Mouse (Mus musculus) retina, adult 2 months (tissue): ENCODE results near the gene Pigb.

Experiments
- DNase-seq: peaks from one replicate; pipeline ENCODE4 v3.0.0-alpha.2; 2012; ENCODE audit warnings: low read depth, low spot score

The Pigb gene

GRCm38 (mm10) chr9:72992576-72992975 lies 47.6 kb downstream of the Pigb start:
- DNase-seq = no peak

DNA sequence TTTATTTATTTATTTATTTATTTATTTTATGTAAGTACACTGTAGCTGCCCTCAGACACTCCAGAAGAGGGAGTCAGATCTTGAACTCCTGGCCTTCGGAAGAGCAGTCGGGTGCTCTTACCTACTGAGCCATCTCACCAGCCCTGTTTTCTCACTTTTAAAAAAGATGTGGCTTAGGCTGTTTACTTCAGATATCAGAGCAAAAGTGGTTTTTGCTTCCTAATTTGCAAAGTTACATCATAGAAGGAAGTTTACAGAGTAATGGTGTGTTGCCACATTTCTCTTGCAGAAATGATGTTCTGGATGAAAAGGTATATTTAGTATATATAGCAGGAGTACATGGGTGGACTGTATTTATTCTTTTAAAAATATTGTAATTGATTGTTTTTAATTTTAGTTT lies 48.8 kb downstream of the Pigb start:
- no peak for DNase-seq

GRCm38 (mm10) chr9:72988706-72989105 lies 51.5 kb downstream of the Pigb start:
- no peak for DNase-seq

DNA sequence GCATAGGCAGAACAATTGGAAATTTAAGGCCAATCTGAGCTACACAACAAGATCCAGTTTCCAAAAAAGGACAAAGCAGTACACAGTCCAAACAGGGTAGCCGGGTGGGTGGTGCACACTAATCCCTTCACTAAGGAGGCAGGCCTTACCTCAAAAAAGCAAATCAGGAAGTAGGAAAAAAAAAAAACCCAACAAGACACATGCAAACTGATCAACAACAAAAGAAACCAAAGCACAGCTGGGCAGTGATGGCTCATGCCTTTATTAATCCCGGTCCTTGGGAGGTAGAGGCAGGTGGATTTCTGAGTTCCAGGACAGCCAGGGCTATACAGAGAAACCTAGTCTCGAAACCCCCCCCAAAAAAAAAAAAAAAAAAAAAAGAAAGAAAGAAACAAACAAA lies 52.5 kb downstream of the Pigb start:
- no peak for DNase-seq

GRCm38 (mm10) chr9:72985250-72986220 lies 54.6 kb downstream of the Pigb start, which contains the start of the genes Ccpg1os and Ccpg1:
Gene Ccpg1os (minus strand): TSS chr9:72985382.
Gene Ccpg1 (plus strand): TSS chr9:72985429.
- DNase-seq = peak; percentile 90

DNA sequence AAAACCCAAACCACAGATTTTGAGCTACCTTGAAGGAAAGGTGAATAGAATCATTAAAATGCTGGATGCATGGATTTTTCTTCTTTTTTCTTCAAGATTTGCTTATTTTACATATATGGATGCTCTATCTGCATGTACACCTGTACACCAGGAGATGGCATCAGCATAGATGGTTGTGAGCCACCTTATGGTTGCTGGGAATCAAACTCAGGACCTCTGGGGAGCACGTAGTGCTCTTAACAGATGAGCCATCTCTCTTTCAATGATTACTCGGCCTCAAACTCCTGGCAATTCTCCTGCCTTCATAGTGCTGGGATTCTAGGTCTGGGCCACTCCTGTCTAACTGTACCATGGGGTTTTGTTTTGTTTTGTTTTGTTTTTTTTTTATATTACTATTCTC lies 57.1 kb downstream of the Pigb start:
- no peak for DNase-seq

DNA sequence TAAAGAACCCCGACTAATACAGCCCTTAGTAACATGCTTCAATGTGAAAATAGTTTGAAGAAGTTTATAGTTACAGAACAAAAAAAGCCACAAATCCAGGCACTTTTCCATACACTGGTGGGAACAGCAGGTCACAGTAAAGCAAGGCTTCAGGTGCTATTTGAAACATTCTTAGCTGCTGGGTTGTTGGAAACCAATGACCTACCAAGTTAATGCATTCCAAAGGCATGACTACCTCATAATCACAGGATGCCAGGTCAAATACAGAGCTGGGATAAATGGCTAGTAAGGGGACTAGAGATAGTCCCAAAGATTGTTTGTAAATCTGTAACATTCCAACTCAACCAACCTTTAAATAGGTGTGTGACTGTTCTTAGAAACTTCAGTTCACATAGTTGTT lies 64.9 kb downstream of the Pigb start:
- DNase-seq = no peak

GRCm38 (mm10) chr9:72974734-72975133 lies 65.4 kb downstream of the Pigb start:
- DNase-seq = no peak

GRCm38 (mm10) chr9:72972984-72973383 lies 67.2 kb downstream of the Pigb start:
- DNase-seq = no peak

DNA sequence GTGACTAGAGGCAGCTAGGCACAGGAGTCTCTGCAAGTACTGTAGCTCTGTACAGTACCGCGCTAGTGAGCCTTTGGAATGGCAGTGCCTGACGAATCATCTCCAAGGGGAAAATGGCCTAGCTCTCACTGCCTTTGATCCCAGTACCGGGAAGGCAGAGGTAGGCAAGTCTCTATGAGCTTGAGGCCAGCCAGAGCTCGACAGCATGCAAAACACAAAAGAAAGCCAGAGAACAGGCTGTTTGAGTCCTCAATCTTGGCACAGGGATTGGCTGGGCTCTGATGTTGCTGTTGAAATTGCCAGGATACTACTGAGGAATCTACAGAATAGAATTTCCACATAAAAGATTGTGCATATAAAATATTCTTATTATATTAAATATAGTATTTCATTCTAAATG lies 67.7 kb downstream of the Pigb start:
- no peak for DNase-seq

GRCm38 (mm10) chr9:72969874-72970273 lies 70.3 kb downstream of the Pigb start:
- no peak for DNase-seq

GRCm38 (mm10) chr9:72968349-72969061 lies 71.7 kb downstream of the Pigb start:
- DNase-seq = no peak

- DNase-seq = no peak
Measured at GRCm38 (mm10) chr9:72961959-72962358, 78.2 kb downstream of the Pigb start.

- no peak for DNase-seq
Measured at GRCm38 (mm10) chr9:72961346-72961745, 78.8 kb downstream of the Pigb start.

DNA sequence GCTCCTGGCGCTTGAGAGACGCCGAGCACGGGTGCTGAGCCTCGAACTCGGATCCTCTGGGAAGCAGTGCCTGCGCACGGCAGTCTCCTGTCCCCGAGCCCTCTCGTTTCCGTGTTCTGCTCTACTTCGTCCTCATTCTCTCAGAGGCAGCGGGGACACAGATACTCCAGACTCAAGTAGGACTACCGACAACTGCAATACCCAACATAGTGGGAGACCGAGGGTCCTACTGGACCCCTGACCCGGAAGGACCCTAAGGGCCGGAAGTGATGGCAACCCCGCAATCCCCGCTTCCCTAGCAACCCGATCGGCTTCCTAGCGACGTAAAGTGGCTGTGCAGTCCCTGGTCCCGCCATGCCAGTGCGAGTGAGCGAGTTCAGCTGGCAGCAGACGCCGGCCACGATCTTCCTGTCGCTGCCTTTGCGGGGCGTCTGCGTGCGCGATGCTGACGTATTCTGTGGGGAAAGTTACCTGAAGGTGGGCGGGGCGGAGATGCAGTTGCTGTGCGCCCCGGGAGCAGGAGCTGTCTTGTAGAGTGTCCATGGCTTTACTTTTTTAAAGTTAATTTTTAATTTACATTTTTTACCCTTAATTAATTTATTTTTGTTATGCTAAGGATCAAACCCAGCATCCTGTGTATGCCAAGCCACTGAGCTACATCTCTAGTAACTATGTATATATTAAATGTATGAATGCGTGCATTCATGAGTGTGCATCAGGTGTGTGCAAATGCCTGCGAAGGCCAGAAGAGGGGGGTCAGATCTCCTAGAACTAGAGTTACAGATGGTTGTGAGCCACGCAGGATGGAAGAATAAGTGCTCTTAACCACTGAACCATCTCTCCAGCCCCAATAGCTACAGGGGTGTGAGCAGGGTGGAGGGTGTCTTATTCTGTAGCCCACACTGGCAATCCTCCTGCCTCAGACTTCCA lies 81.4 kb downstream of the Pigb start, which contains the start of the genes Dyx1c1 and Gm44503:
TSS of gene Dyx1c1 (plus strand) at position 265 of the 930 bp plus-strand sequence.
TSS of gene Gm44503 (plus strand) at position 332 of the 930 bp plus-strand sequence.
- DNase-seq = peak; percentile 56
